Mouse (Mus musculus) c-Kit-negative CD71-positive TER-119-positive erythroid progenitor cells, embryonic 14.5 days (primary cell): Measurements from ENCODE around the gene Gm17428.
"Not testable (repeated sequence)": the region's sequence is repeated elsewhere in the genome, so short reads cannot be mapped to it uniquely, and the experiment has no call there.

ENCODE experiments used
- DNase-seq: peaks from one replicate; pipeline ENCODE4 v3.0.0-alpha.2; 2013; ENCODE audit warnings: low read depth, low spot score

The Gm17428 gene

GRCm38 (mm10) chr14:54988882-54989281 is 12.1 kb downstream of the Gm17428 start:
- DNase-seq, result no peak

- DNase-seq, result no peak
Observed at GRCm38 (mm10) chr14:54989886-54990441, 13.2 kb downstream of the Gm17428 start.

DNA sequence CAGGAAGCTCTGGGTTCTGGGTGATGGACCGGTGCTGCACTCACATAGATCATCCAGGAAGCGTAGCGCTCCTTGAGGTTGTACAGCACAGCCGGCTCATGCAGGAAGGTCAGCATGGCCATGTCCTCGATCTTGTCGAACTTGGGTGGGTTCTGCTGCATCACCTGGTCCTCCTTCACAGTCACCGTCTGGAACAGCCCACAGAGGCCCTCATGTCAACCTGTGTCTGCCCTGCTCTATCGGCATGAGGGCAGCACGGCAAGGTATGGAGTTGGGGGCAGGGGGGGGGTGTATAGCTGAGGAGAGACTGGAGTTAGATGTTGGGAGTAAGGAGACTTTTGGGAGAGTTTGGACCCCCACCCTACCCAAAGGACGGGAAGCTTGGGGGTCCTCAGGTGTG is 15.5 kb downstream of the Gm17428 start:
- DNase-seq, result no peak

- DNase-seq, result no peak
Observed at GRCm38 (mm10) chr14:54993636-54994035, 16.9 kb downstream of the Gm17428 start.

GRCm38 (mm10) chr14:54994136-54994868 is 17.6 kb downstream of the Gm17428 start, which contains the start of gene Myh7:
Gene Myh7 (minus strand): TSS chr14:54994626.
- DNase-seq, result no peak

DNA sequence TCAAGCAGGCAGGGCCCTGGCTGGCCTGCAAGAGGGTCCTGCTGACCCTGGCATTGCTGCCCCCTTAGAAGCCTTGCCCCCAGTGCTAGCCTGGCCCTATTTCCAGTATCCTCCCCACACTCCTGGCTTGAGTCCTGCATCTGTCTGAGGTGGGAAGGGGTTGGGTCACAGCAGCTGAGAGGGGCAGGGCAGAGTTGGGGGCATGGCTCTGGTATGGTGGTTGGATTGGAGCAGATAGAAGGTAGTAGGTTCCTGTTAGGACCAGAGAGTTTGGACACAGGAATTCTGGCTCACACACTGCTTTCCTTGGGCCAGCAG is 18.1 kb downstream of the Gm17428 start:
- DNase-seq, result no peak

- no peak for DNase-seq
Observed at GRCm38 (mm10) chr14:54995457-54996138, 18.9 kb downstream of the Gm17428 start.

DNA sequence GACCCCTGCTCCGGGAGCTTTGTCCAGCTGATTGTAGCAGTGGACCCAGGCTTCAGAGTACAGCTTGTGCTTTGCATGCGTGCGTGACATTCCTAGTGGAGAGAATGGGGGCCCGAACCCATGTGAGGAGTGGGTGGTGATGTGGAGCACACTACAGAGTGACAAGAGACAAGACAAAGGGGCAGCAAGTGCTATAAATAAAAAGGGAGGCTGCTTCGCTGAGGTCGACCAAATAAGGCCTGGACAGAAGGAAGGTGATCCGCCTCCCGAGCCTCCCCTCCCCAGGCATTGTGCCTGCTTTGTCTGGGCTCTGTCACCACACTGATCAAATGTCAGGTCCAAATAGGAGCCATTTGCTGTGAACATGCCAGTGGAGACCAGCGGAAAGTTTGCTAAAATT is 20.1 kb downstream of the Gm17428 start:
- DNase-seq, result no peak

DNA sequence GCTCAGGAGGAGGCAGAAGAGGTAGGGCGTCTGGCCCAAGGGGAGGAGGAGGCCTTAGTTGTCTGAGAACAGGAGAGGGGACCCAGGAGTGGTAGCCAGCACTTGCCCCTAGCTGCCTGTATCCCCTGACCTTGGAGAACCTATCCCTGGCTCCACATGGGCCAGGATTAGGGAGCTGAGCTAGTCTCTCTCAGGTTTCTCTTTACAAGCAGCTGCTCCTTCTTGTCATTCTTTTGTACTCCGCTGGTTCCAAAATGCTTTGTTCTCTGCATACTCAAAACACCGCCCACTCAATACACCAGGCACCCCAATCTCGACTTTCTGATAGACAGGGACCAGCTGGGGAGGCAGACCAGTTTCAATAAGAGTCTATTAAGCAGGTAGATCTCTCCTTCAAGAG is 20.6 kb downstream of the Gm17428 start:
- no peak for DNase-seq

DNA sequence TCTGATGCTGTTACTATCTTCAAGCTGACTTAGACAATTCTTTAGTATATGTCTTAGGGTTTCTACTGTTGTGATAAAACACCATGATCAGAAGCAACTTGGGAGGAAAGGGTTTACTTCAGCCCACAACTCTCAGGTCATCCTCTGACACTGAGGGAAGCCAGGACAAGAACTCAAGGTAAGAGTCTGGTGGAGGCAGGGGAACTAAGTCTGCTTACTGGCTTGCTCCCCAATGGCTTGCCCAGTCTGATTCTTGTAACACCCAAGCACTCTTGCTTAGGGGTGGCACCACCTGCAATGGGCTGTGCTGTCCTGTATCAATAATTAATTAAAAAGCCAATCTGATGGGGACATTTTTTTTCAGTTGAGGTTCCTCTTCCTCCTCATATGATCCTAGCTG is 21.9 kb downstream of the Gm17428 start:
- no peak for DNase-seq

GRCm38 (mm10) chr14:54999868-55000267 is 23.1 kb downstream of the Gm17428 start:
- not testable (repeated sequence) for DNase-seq

DNA sequence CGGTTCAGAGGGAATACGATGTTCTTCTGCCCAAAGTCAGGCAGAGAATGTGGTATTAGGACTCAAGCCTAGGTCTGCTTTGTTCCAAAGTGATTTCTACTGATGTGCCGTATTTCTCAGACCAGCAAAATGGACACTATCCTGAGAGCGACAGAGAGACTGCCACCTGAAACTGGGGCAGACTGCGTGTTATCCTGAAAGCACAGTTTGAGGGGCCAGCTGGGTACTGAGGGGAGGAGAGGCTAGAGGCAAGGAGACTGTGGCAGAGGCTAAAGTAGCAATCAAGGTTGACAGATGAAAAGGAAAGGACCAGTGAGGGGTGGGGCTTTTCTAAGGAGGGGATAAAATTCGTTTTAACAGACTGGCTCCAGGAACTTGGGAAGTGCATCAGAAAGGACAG is 24.1 kb downstream of the Gm17428 start:
- DNase-seq, result no peak

DNA sequence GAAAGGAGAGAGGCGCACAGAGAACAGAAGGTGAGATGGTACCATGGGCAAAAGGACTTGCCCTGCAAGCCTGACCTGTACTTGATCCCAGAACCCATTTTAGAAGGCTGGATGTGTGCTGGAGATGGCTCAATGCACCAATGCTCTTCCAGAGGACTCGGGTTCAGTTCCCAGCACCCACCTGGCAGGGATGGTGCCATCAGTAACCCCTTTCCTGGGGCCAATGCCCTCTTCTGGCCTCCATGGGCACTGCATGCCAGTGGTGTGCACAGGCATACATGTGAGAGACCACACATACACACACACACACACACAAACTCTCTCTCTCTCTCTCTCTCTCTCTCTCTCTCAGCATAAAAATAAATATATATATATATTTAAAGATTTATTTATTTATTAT is 24.7 kb downstream of the Gm17428 start:
- DNase-seq, result no peak

DNA sequence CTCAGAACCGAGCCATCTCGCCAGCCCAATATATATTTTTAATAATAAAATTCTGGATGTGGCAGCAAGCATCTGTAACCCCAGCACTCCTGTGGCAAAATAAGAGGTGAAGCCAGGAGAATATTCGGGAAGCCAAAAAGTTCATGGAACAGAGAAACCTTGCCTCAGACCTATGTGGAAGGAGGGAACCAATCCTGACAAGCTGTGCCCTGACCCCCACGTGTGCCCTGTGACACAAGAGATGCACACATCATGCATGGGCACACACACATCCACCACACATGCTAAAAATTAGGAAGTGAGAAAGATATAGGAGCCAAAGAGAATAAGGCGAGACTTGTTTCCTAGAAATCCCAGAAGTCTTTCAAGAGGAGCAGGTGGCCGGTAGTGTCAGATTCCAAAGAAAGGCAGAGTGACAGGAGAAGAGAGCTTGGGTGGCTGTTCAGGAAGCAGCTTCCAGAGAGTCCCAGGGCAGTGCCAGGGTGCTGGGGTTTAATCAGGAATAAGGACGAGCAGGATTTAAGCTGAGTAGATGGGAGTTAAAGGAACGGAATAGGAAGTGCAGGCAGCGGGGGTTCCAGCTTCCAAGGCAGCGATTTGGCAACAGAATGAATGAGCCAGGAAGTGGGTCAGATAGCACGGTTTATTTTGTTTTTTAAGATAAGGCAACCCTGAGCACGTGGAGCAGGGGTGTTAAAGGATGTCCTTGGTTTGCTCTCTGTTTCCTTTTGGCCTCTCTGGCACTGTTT is 25.4 kb downstream of the Gm17428 start:
- DNase-seq, result no peak

- DNase-seq, result no peak
Observed at GRCm38 (mm10) chr14:55002687-55003120, 26.0 kb downstream of the Gm17428 start.

DNA sequence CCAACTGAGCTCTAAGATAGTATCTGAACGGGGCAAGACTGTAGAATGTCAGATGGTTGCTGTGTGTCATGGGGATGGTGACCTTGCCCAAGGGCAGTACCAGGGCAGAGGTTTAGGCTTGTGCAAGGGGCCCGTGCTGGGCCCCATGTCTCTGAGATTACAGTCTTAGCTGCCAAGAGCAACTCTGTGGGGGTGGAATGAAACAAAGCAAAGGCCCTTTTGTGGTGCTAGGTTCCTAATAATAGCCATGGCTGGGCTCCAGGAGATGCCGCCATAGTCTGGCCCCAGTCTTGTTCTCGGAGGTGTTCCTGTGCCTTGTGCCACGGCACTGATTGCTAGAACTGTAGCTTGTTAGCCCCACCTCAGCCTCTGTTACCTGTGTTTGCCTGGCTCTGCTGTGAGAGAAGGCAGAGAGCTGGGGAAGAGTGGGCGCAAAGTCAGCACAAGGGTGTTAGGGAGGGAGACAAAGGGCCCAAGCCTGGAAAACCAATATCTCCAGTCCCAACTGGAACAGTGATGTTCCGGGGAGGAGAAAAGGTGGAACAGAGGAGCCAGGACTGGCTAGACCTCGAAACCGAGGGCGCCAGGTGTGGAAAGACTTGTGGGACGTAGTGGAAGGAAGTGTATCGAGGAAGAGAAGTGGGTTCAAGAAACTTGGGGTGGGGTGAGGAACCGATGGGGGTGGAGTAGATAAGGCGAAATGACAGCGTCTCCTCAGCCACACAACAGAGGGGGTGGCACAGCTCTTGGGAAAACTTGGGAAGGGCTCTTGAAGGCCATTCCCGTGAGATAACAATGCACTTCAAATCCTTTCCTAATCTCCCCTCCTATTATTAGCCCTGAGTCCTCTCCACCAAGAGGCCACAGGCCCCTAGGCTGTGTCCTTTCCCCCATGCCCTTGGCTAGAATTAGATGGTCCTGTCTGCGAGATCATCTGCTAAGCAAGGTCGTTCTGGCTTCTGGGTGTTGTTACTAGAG is 27.4 kb downstream of the Gm17428 start:
- no peak for DNase-seq

DNA sequence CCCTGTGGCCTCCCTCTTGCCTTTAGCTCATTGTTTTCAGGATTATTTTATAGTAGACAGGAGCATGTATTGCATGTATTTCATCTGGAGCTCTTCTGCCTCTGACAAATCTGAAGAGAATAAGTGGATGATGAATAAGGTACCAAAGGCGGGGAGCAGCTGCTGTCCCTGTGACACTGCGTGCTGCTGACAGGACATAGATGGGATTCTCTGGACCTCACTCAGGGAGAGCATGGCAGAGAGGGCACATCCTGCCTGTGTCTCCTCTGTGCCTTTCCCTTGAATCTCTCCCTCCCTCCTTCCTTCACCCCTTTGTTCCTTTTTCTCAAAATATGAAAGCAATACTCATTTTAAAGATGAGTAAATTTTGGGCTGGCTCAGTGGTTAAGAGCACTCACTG is 28.8 kb downstream of the Gm17428 start:
- no peak for DNase-seq

- no peak for DNase-seq
Observed at GRCm38 (mm10) chr14:55005967-55006366, 29.2 kb downstream of the Gm17428 start.

DNA sequence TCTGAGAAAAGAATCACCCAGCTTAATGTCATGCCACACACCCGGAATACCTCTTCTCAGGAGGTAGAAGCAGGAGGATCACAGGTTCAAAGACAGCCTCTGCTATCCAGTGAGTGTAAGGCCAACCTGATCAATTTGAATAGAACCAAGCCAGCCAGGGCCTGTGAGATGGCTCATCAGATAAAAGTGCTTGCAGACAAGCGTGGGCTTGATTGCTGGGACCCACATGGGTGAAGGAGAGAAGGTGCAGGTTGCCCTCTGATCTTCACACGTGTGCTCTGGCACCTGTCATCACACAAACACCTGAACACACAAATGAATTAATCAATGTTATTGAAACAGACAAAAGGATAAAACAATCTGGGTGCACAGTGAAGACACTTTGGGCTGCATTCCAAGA is 29.8 kb downstream of the Gm17428 start:
- DNase-seq, result no peak

DNA sequence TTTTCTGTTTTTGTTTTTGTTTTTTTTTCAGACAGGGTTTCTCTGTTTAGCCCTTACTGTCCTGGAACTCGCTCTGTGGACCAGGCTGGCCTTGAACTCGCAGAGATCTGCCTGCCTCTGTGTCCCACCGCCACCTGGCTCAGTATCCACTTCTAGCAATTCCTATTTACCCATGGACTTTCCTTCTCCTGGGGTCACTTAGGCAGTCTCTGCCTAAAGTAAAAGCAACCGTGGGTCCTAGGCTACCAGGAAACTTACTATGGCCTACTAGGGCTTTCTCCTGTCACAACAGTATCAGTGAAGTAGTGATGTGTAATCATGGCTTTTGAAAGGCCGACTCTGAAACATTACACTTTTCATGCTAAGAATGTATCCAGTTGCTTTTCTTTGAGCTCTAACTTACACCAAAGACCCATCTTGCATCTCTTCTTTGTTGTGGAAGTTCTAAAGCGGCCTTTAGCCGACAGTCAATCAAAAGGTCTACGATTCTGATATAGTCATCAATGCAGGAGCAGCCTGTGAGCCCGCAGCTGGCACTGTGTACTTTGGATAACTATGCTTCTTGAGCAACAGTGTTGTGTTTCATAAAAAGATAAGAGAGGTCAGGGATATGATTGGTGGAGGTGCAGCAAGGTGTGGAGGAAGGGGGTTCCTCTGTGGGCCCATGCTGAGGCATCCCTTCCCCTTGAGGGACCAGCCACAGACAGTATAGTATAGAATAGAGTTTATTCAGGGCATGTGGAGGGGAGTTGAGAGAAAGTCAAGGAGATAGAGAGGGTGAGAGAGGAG is 30.6 kb downstream of the Gm17428 start:
- DNase-seq, result no peak
